Mouse (Mus musculus): Measurements from ENCODE around the gene Ssu2. TPM values are rescaled to one million over a fixed set of nuclear protein-coding genes. Genes with fewer than 3 reads are reported as not detected.
A peak's percentile ranks its signal among the peaks of the same experiment; 100 is the strongest.

Gene Ssu2
- polyA plus RNA-seq, 1 experiment from 2014 or later = 2.0 TPM

GRCm38 (mm10) chr6:112337667-112338066 lies 50.2 kb downstream of the Ssu2 start:
- Histone ChIP-seq H3K4me3 (no peak overlapping the region), H3K27ac (no peak overlapping the region), H3K9ac (no peak overlapping the region), H3K27me3 (no peaks in the 10 kb centered on the region), H3K36me3 (no peaks in the 10 kb centered on the region), H3K4me2 (no peak overlapping the region), H3K4me1 (0 out of 2 replicates have a peak, but pooled peaks cover 3% of the 10 kb centered on the region), H3K9me3 (no peaks in the 10 kb centered on the region)
- 68% methylated on average over 6 of the region's 6 CpGs for WGBS
- no peak for ATAC-seq (ENCODE audit: insufficient number of reproducible peaks, insufficient read depth, low FRiP score, low TSS enrichment, low read depth)

GRCm38 (mm10) chr6:112333930-112334329 lies 53.9 kb downstream of the Ssu2 start:
- WGBS = 79% methylated on average over 5 of the region's 5 CpGs
- no peak for ATAC-seq (ENCODE audit: insufficient number of reproducible peaks, insufficient read depth, low FRiP score, low TSS enrichment, low read depth)
- no peaks in the 10 kb centered on the region for H3K27me3 ChIP-seq

GRCm38 (mm10) chr6:112331223-112331598 lies 56.6 kb downstream of the Ssu2 start:
- H3K27me3 ChIP-seq = no peaks in the 10 kb centered on the region
- H3K27ac ChIP-seq = no peak overlapping the region
- ATAC-seq (ENCODE audit: insufficient number of reproducible peaks, insufficient read depth, low FRiP score, low TSS enrichment, low read depth) = no peak
- H3K4me1 ChIP-seq = no peaks in the 10 kb centered on the region
- H3K4me3 ChIP-seq = no peak overlapping the region
- no peak overlapping the region for H3K4me2 ChIP-seq
- no peak overlapping the region for H3K9ac ChIP-seq
- no peaks in the 10 kb centered on the region for H3K9me3 ChIP-seq
- 85% methylated on average over 6 of the region's 6 CpGs for WGBS
- peaks cover 10% of the 10 kb centered on the region; the same call in 1 of the 2 replicates for H3K36me3 ChIP-seq

More at GRCm38 (mm10) chr6:112333930-112334329, 53.9 kb downstream of the Ssu2 start:
- Histone ChIP-seq H3K9ac (no peak overlapping the region), H3K4me1 (0 out of 2 replicates have a peak, but pooled peaks cover 3% of the 10 kb centered on the region), H3K9me3 (no peaks in the 10 kb centered on the region), H3K4me3 (no peak overlapping the region), H3K27ac (no peak overlapping the region), H3K36me3 (peaks cover 10% of the 10 kb centered on the region; the same call in 1 of the 2 replicates), H3K4me2 (no peak overlapping the region)

- no peaks in the 10 kb centered on the region for H3K27me3 ChIP-seq
- WGBS = 85% methylated on average over 5 of the region's 5 CpGs
- no peak for ATAC-seq (ENCODE audit: insufficient number of reproducible peaks, insufficient read depth, low FRiP score, low TSS enrichment, low read depth)
These were observed 57.2 kb downstream of the Ssu2 start for GRCm38 (mm10) chr6:112330520-112331222.

GRCm38 (mm10) chr6:112327793-112328192 lies 60.0 kb downstream of the Ssu2 start:
- Histone ChIP-seq H3K36me3 (peaks cover 10% of the 10 kb centered on the region), H3K4me1 (no peaks in the 10 kb centered on the region), H3K4me2 (no peak overlapping the region), H3K9me3 (no peaks in the 10 kb centered on the region), H3K9ac (no peak overlapping the region), H3K27ac (no peak overlapping the region), H3K4me3 (no peak overlapping the region), H3K27me3 (no peaks in the 10 kb centered on the region)
- 77% methylated on average over 5 of the region's 5 CpGs for WGBS
- no peak for ATAC-seq (ENCODE audit: insufficient number of reproducible peaks, insufficient read depth, low FRiP score, low TSS enrichment, low read depth)

More at GRCm38 (mm10) chr6:112330520-112331222, 57.2 kb downstream of the Ssu2 start:
- Histone ChIP-seq H3K36me3 (peaks cover 10% of the 10 kb centered on the region; the same call in 1 of the 2 replicates), H3K9me3 (no peaks in the 10 kb centered on the region), H3K4me3 (no peak overlapping the region), H3K27ac (no peak overlapping the region), H3K9ac (no peak overlapping the region), H3K4me2 (no peak overlapping the region), H3K4me1 (no peaks in the 10 kb centered on the region)

- Histone ChIP-seq H3K36me3 (peaks cover 7% of the 10 kb centered on the region), H3K27me3 (no peaks in the 10 kb centered on the region), H3K4me2 (no peak overlapping the region), H3K4me3 (no peak overlapping the region), H3K4me1 (peaks cover 8% of the 10 kb centered on the region; the same call in 1 of the 2 replicates), H3K9me3 (no peaks in the 10 kb centered on the region), H3K9ac (no peak overlapping the region), H3K27ac (no peak overlapping the region)
- no peak for ATAC-seq (ENCODE audit: insufficient number of reproducible peaks, insufficient read depth, low FRiP score, low TSS enrichment, low read depth)
- WGBS = 98% methylated on average over 3 of the region's 3 CpGs
These were observed 62.6 kb downstream of the Ssu2 start for GRCm38 (mm10) chr6:112325213-112325612.

GRCm38 (mm10) chr6:112322916-112323315 lies 64.9 kb downstream of the Ssu2 start:
- no peak for ATAC-seq (ENCODE audit: insufficient number of reproducible peaks, insufficient read depth, low FRiP score, low TSS enrichment, low read depth)
- no peak overlapping the region for H3K9ac ChIP-seq
- no peak overlapping the region for H3K4me3 ChIP-seq

GRCm38 (mm10) chr6:112320679-112321078 lies 67.1 kb downstream of the Ssu2 start:
- H3K36me3 ChIP-seq = peaks cover 11% of the 10 kb centered on the region
- no peak overlapping the region for H3K9ac ChIP-seq
- 30% methylated on average over 5 of the region's 5 CpGs for WGBS
- peak overlapping the region; percentile 83 for H3K27ac ChIP-seq
- H3K9me3 ChIP-seq = no peaks in the 10 kb centered on the region
- H3K4me1 ChIP-seq = peaks cover 10% of the 10 kb centered on the region; the same call in 1 of the 2 replicates
- H3K4me2 ChIP-seq = no peak overlapping the region
- peak; percentile 75; the same call in 1 of the 2 replicates for ATAC-seq (ENCODE audit: insufficient number of reproducible peaks, insufficient read depth, low FRiP score, low TSS enrichment, low read depth)
- no peaks in the 10 kb centered on the region for H3K27me3 ChIP-seq
- H3K4me3 ChIP-seq = no peak overlapping the region

More at GRCm38 (mm10) chr6:112322916-112323315, 64.9 kb downstream of the Ssu2 start:
- Histone ChIP-seq H3K4me1 (peaks cover 10% of the 10 kb centered on the region; the same call in 1 of the 2 replicates), H3K27me3 (no peaks in the 10 kb centered on the region), H3K27ac (no peak overlapping the region), H3K36me3 (no peaks in the 10 kb centered on the region; the same call in 1 of the 2 replicates), H3K4me2 (no peak overlapping the region), H3K9me3 (no peaks in the 10 kb centered on the region)
- 84% methylated on average over 5 of the region's 5 CpGs for WGBS

- no peak for ATAC-seq (ENCODE audit: insufficient number of reproducible peaks, insufficient read depth, low FRiP score, low TSS enrichment, low read depth)
- H3K9ac ChIP-seq = no peak overlapping the region
- H3K4me1 ChIP-seq = peaks cover 10% of the 10 kb centered on the region; the same call in 1 of the 2 replicates
- 93% methylated on average over 4 of the region's 4 CpGs for WGBS
- no peaks in the 10 kb centered on the region for H3K27me3 ChIP-seq
- no peak overlapping the region for H3K4me2 ChIP-seq
- H3K36me3 ChIP-seq = peaks cover 15% of the 10 kb centered on the region
- peak overlapping the region; percentile 11; the same call in 1 of the 2 replicates for H3K27ac ChIP-seq
- H3K9me3 ChIP-seq = no peaks in the 10 kb centered on the region
- H3K4me3 ChIP-seq = no peak overlapping the region
These were observed 68.4 kb downstream of the Ssu2 start for GRCm38 (mm10) chr6:112319449-112319848.

GRCm38 (mm10) chr6:112311385-112311784 lies 76.4 kb downstream of the Ssu2 start:
- Histone ChIP-seq H3K4me2 (no peak overlapping the region), H3K27ac (peak overlapping the region; percentile 13; the same call in 1 of the 2 replicates)
- ATAC-seq (ENCODE audit: insufficient number of reproducible peaks, insufficient read depth, low FRiP score, low TSS enrichment, low read depth) = peak; percentile 43; the same call in 1 of the 2 replicates

GRCm38 (mm10) chr6:112309330-112309938 lies 78.4 kb downstream of the Ssu2 start:
- WGBS = 71% methylated on average over 6 of the region's 6 CpGs
- no peak for ATAC-seq (ENCODE audit: insufficient number of reproducible peaks, insufficient read depth, low FRiP score, low TSS enrichment, low read depth)
- no peak overlapping the region for H3K9ac ChIP-seq
- no peak overlapping the region for H3K4me3 ChIP-seq
- no peak overlapping the region for H3K27ac ChIP-seq
- H3K4me2 ChIP-seq = no peak overlapping the region
- no peaks in the 10 kb centered on the region for H3K27me3 ChIP-seq
- peaks cover 6% of the 10 kb centered on the region; the same call in 1 of the 2 replicates for H3K4me1 ChIP-seq
- H3K9me3 ChIP-seq = no peaks in the 10 kb centered on the region
- H3K36me3 ChIP-seq = 0 out of 2 replicates have a peak, but pooled peaks cover 8% of the 10 kb centered on the region

More at GRCm38 (mm10) chr6:112311385-112311784, 76.4 kb downstream of the Ssu2 start:
- Histone ChIP-seq H3K4me1 (peaks cover 6% of the 10 kb centered on the region; the same call in 1 of the 2 replicates), H3K27me3 (no peaks in the 10 kb centered on the region), H3K36me3 (peaks cover 19% of the 10 kb centered on the region), H3K9me3 (no peaks in the 10 kb centered on the region), H3K9ac (no peak overlapping the region), H3K4me3 (no peak overlapping the region)
- 26% methylated on average over 4 of the region's 4 CpGs for WGBS

Data from embryonic facial prominence, embryonic 13.5 days (tissue).